In genomic region chr12:4548053-4549013, GRCm38 (mm10) we compare ENCODE assay signal across 8 mouse cellular contexts. TPM values are rescaled to one million over a fixed set of nuclear protein-coding genes. Genes with fewer than 3 reads are reported as not detected.
DNase-seq lines count a peak whose midpoint lies in the region; ATAC-seq and TF ChIP-seq lines count a peak whose summit lies in the region.

No protein-coding gene starts in this region.

- peak overlapping the region; percentile 65 for H3K4me3 ChIP-seq in gastrocnemius, adult 2 months
- H3K4me3 ChIP-seq in hindbrain, postnatal 0 days (ENCODE audit: low read length) = peak overlapping the region; percentile 18; the same call in 1 of the 2 replicates

- no peaks in the 10 kb centered on the region for H3K27me3 ChIP-seq in hindbrain, postnatal 0 days (ENCODE audit: insufficient read depth, low read length)

- peaks cover 3% of the 10 kb centered on the region; the same call in 1 of the 2 replicates for H3K4me1 ChIP-seq in hindbrain, postnatal 0 days (ENCODE audit: insufficient read depth, low read length)

- no peak overlapping the region for H3K9ac ChIP-seq in hindbrain, postnatal 0 days (replicated peaks; ENCODE audit: low read length)

- peak; percentile 91 for TF ChIP-seq CTCF in gastrocnemius, adult 2 months (IDR thresholded peaks at IDR 0.05)
- peak; percentile 88 for TF ChIP-seq CTCF in hindbrain, postnatal 0 days (IDR thresholded peaks at IDR 0.05; ENCODE audit: low read depth)

- peak overlapping the region; percentile 51 for H3K4me2 ChIP-seq in hindbrain, postnatal 0 days (ENCODE audit: low read depth, low read length)

- no peaks in the 10 kb centered on the region for H3K9me3 ChIP-seq in hindbrain, postnatal 0 days (ENCODE audit: low read length)

- intact Hi-C loops in gastrocnemius, adult 2 months (cut with DNase I) = loop anchor here (2.0 to 10.0 kb wide), 3 partner anchors 74 to 441 kb away; no protein-coding TSS in a partner anchor

- ATAC-seq in hindbrain, postnatal 0 days = peak; percentile 80

- peak; percentile 79 for DNase-seq in T-cell, adult 2 months (ENCODE audit: low spot score)
- DNase-seq in cerebellum, postnatal 14 days = peak; percentile 86 to 87
- peak; percentile 76 for DNase-seq in gastrocnemius, adult 2 months
- peak; percentile 92 for DNase-seq in hindbrain, postnatal 0 days (ENCODE audit: low spot score)
- DNase-seq in left cerebral cortex, adult 18-20 months (ENCODE audit: low spot score in 2 of 2) = peak; percentile 77 to 83
- peak; percentile 69 to 85 for DNase-seq in lung, postnatal 4 days
- peak; percentile 79 for DNase-seq in retina, postnatal 7 days (ENCODE audit: low read depth, low spot score)
- peak; percentile 32 for DNase-seq in urinary bladder, adult 2 months (ENCODE audit: low spot score)

- WGBS in hindbrain, postnatal 0 days = 16% methylated on average over 18 of the region's 18 CpGs

- H3K27ac ChIP-seq in gastrocnemius, adult 2 months = peak overlapping the region; percentile 38; the same call in 1 of the 2 replicates
- H3K27ac ChIP-seq in hindbrain, postnatal 0 days = no peak overlapping the region

- H3K36me3 ChIP-seq in hindbrain, postnatal 0 days (ENCODE audit: insufficient read depth, low read length) = no peaks in the 10 kb centered on the region

RNA-seq across cellular contexts. Expression of gene Itsn2, which starts 44.1 kb away (rescaled TPM):
- total RNA-seq in gastrocnemius, adult 2 months (2021) = 10 to 100 TPM; 22.8 to 27.0 TPM
- 14.3 and 27.7 TPM in 2 replicates for total RNA-seq in hindbrain, postnatal 0 days (2014; rRNA removed)
- 18.8 and 19.9 TPM in 2 replicates for polyA plus RNA-seq in hindbrain, postnatal 0 days (2015; fragmentation: Nextera tagmentation; extraction: Ambion mirVana)
- 10 to 100 TPM; 72.4 to 74.2 TPM for total RNA-seq in left cerebral cortex, adult 18-20 months (2021)
- 38.3 and 43.5 TPM in 2 replicates for polyA plus RNA-seq in urinary bladder, adult 2 months (2012; rRNA removed)

RNA-seq across cellular contexts. Expression of gene Gm3625, which starts 44.4 kb away (rescaled TPM):
- total RNA-seq in gastrocnemius, adult 2 months (2021) = not detected
- not detected in 2 replicates for total RNA-seq in hindbrain, postnatal 0 days (2014; rRNA removed)
- polyA plus RNA-seq in hindbrain, postnatal 0 days (2015; fragmentation: Nextera tagmentation; extraction: Ambion mirVana) = not detected in 2 replicates
- total RNA-seq in left cerebral cortex, adult 18-20 months (2021) = not detected
- not detected in 2 replicates for polyA plus RNA-seq in urinary bladder, adult 2 months (2012; rRNA removed)

Comparison
In these comparisons a context has a peak if more than half of its experiments do, and no peak if none do; other contexts are left out.
1. DNase-seq: peak in every context shown above with its lines; median percentile 92 in hindbrain, postnatal 0 days; 86 in cerebellum, postnatal 14 days; 80 in left cerebral cortex, adult 18-20 months; 79 in T-cell, adult 2 months; 79 in retina, postnatal 7 days; 77 in lung, postnatal 4 days; 76 in gastrocnemius, adult 2 months; 32 in urinary bladder, adult 2 months.